Mouse (Mus musculus): ENCODE data around the gene Smyd2. TPM values are rescaled to one million over a fixed set of nuclear protein-coding genes. Genes with fewer than 3 reads are reported as not detected.

The Smyd2 gene
- total and polyA plus RNA-seq, 3 experiments = 140 to 146 TPM; not detected in 1

DNA sequence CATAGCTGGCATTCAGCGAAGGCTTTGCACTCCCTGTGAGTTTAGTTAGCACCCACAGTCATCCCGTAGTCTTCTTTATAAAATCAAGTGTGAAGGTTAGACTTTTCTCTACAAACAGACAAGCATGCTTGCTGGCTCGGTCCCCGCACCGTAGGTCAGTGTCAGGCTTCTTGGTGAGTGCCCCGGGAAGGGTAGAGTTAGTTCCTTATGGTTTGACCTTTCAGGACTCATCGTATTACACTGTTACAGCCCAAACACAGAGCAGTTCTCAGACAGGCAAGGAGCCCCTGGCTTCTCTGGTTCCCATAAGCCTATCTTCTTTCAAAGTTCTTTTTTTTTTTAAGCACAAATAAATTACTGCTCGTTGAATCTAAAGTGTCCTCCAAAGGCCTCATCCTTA, 48.2 kb upstream of the Smyd2 start:
- Histone ChIP-seq H3K36me3 (ENCODE audit: control insufficient read depth in 1 of 2, insufficient read depth in 2 of 2, low read length in 2 of 2) (no peaks in the 10 kb centered on the region), H3K9me3 (replicated peaks; ENCODE audit: insufficient read depth, low read length) (no peaks in the 10 kb centered on the region), H3K4me3 (ENCODE audit: control insufficient read depth in 1 of 2, insufficient read depth in 1 of 2, low read depth in 2 of 2, low read length in 2 of 2) (no peak overlapping the region), H3K27ac (ENCODE audit: control insufficient read depth, low read depth, low read length) (no peak overlapping the region), H3K9ac (ENCODE audit: control insufficient read depth, low read depth, low read length, poor library complexity, severe bottlenecking) (no peak overlapping the region), H3K27me3 (ENCODE audit: control insufficient read depth in 1 of 2, insufficient read depth in 2 of 2, low read length in 2 of 2) (peaks cover 0 to 4% of the 10 kb centered on the region in 2 experiments; a peak in 3 of 4 replicates), H3K4me1 (ENCODE audit: control insufficient read depth in 1 of 2, insufficient read depth in 2 of 2, low read length in 2 of 2) (0 out of 4 replicates have a peak, but pooled peaks cover 0 to 5% of the 10 kb centered on the region in 2 experiments), H3K79me2 (ENCODE audit: control insufficient read depth, insufficient read depth, low read length, poor library complexity) (no peaks in the 10 kb centered on the region)
- no peak for DNase-seq (ENCODE audit: low read depth, low spot score)
- TF ChIP-seq CHD1 (IDR thresholded peaks at IDR 0.05; ENCODE audit: low read depth, low read length) (no peak), ZKSCAN1 (IDR thresholded peaks at IDR 0.05; ENCODE audit: low read depth, low read length) (no peak), MAX (IDR thresholded peaks at IDR 0.05; ENCODE audit: low read length) (no peak), MYC (IDR thresholded peaks at IDR 0.05; ENCODE audit: low read depth, low read length) (no peak), MXI1 (IDR thresholded peaks at IDR 0.05; ENCODE audit: low read depth, low read length) (no peak), TAL1 (IDR thresholded peaks at IDR 0.05; ENCODE audit: low read length) (no peak), E2F4 (IDR thresholded peaks at IDR 0.05; ENCODE audit: borderline replicate concordance, low read depth, low read length) (no peak), POLR2AphosphoS5 (IDR thresholded peaks at IDR 0.05; ENCODE audit: borderline replicate concordance, low read depth, low read length) (no peak), GATA1 (IDR thresholded peaks at IDR 0.05; ENCODE audit: low read depth, low read length) (no peak), JUND (IDR thresholded peaks at IDR 0.05; ENCODE audit: low read depth, low read length) (no peak), UBTF (IDR thresholded peaks at IDR 0.05; ENCODE audit: borderline replicate concordance, insufficient read depth, low read depth, low read length) (no peak), TCF12 (IDR thresholded peaks at IDR 0.05; ENCODE audit: low read depth, low read length) (no peak), ETS1 (IDR thresholded peaks at IDR 0.05; ENCODE audit: low read depth, low read length) (no peak), MYB (IDR thresholded peaks at IDR 0.05; ENCODE audit: low read depth, low read length) (no peak), NELFE (IDR thresholded peaks at IDR 0.05; ENCODE audit: low read depth, low read length) (no peak), GABPA (IDR thresholded peaks at IDR 0.05; ENCODE audit: low read depth, low read length) (no peak), MAZ (IDR thresholded peaks at IDR 0.05; ENCODE audit: low read depth, low read length) (no peak)

GRCm38 (mm10) chr1:189968027-189968426, 45.9 kb upstream of the Smyd2 start:
- DNase-seq (ENCODE audit: low read depth, low spot score) = no peak
- H3K9ac ChIP-seq (ENCODE audit: control insufficient read depth, low read depth, low read length, poor library complexity, severe bottlenecking) = no peak overlapping the region
- H3K79me2 ChIP-seq (ENCODE audit: control insufficient read depth, insufficient read depth, low read length, poor library complexity) = no peaks in the 10 kb centered on the region
- no peak overlapping the region for H3K27ac ChIP-seq (ENCODE audit: control insufficient read depth, low read depth, low read length)
- no peaks in the 10 kb centered on the region for H3K36me3 ChIP-seq (ENCODE audit: control insufficient read depth in 1 of 2, insufficient read depth in 2 of 2, low read length in 2 of 2)
- no peaks in the 10 kb centered on the region for H3K9me3 ChIP-seq (replicated peaks; ENCODE audit: insufficient read depth, low read length)
- TF ChIP-seq POLR2AphosphoS2 (IDR thresholded peaks at IDR 0.05; ENCODE audit: low read length) (no peak), ZKSCAN1 (IDR thresholded peaks at IDR 0.05; ENCODE audit: low read depth, low read length) (no peak), JUND (IDR thresholded peaks at IDR 0.05; ENCODE audit: low read depth, low read length) (no peak), MYC (IDR thresholded peaks at IDR 0.05; ENCODE audit: low read depth, low read length) (no peak), ZC3H11A (IDR thresholded peaks at IDR 0.05; ENCODE audit: low read depth, low read length) (no peak), TCF12 (IDR thresholded peaks at IDR 0.05; ENCODE audit: low read depth, low read length) (no peak), ZMIZ1 (IDR thresholded peaks at IDR 0.05; ENCODE audit: low read depth, low read length) (no peak), POLR2AphosphoS5 (IDR thresholded peaks at IDR 0.05; ENCODE audit: borderline replicate concordance, low read depth, low read length) (no peak), MAX (IDR thresholded peaks at IDR 0.05; ENCODE audit: low read length) (no peak), RCOR1 (IDR thresholded peaks at IDR 0.05; ENCODE audit: low read depth, low read length) (no peak), GATA1 (IDR thresholded peaks at IDR 0.05; ENCODE audit: low read depth, low read length) (no peak), CTCF (IDR thresholded peaks at IDR 0.05 in 2 of 3, conservative IDR thresholded peaks at IDR 0.05 in 1 of 3; ENCODE audit: control insufficient read depth in 1 of 3, insufficient read depth in 1 of 3, low read depth in 2 of 3, low read length in 3 of 3, poor library complexity in 1 of 3, severe bottlenecking in 1 of 3) (no peak), UBTF (IDR thresholded peaks at IDR 0.05; ENCODE audit: borderline replicate concordance, insufficient read depth, low read depth, low read length) (no peak)
- peaks cover 0 to 4% of the 10 kb centered on the region in 2 experiments; a peak in 3 of 4 replicates for H3K27me3 ChIP-seq (ENCODE audit: control insufficient read depth in 1 of 2, insufficient read depth in 2 of 2, low read length in 2 of 2)
- 0 out of 4 replicates have a peak, but pooled peaks cover 0 to 5% of the 10 kb centered on the region in 2 experiments for H3K4me1 ChIP-seq (ENCODE audit: control insufficient read depth in 1 of 2, insufficient read depth in 2 of 2, low read length in 2 of 2)
- H3K4me3 ChIP-seq (ENCODE audit: control insufficient read depth in 1 of 2, insufficient read depth in 1 of 2, low read depth in 2 of 2, low read length in 2 of 2) = no peak overlapping the region

Measured in MEL (cell line).